Mouse (Mus musculus): ENCODE measurements at regions not wholly inside any gene's neighbourhood (a gene's known extent, or its start where the extent isn't known, plus 50 kb on each side); places are given as distances from the start of the nearest gene placed in this dataset.

- no peak for TF ChIP-seq POLR2A (IDR thresholded peaks at IDR 0.05; ENCODE audit: borderline replicate concordance, low read depth, low read length)
- TF ChIP-seq CTCF (IDR thresholded peaks at IDR 0.05; ENCODE audit: low read depth, low read length) = no peak
Measured at GRCm38 (mm10) chr16:55537548-55537947, 239.8 kb upstream of the Zpld1 start.

Measured in bone marrow macrophage, adult 2 months (primary cell).